Mouse (Mus musculus) neural tube, embryonic 10.5 days (tissue): ENCODE measurements around the gene Usp21.
A peak's percentile ranks its signal among the peaks of the same experiment; 100 is the strongest.

Experiments
- DNase-seq: peaks from one replicate; pipeline ENCODE4 v3.0.0-alpha.2; 2017; ENCODE audit warnings: low spot score; ENCODE audit errors: extremely low spot score

Gene Usp21

DNA sequence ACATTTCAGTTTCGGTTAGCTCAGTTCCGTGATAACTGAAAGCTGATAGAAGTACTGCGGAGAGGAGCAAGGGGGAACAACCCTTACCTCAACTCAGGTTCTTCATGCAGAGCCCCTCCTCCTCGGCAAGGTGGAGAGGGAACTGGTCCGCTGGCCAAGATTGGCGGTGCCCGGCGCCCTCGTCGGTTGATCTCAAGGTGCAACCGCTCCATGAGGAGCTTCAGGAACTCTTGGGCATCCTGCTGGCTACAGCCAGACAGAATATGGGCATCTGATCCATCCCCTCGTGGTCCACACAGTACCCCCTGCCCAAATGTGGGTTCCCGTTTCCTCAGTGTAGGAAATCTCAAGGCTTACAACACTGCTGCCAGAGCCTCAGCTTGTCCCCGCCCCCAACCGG is 3.3 kb downstream of the Usp21 start:
- no peak for DNase-seq

DNA sequence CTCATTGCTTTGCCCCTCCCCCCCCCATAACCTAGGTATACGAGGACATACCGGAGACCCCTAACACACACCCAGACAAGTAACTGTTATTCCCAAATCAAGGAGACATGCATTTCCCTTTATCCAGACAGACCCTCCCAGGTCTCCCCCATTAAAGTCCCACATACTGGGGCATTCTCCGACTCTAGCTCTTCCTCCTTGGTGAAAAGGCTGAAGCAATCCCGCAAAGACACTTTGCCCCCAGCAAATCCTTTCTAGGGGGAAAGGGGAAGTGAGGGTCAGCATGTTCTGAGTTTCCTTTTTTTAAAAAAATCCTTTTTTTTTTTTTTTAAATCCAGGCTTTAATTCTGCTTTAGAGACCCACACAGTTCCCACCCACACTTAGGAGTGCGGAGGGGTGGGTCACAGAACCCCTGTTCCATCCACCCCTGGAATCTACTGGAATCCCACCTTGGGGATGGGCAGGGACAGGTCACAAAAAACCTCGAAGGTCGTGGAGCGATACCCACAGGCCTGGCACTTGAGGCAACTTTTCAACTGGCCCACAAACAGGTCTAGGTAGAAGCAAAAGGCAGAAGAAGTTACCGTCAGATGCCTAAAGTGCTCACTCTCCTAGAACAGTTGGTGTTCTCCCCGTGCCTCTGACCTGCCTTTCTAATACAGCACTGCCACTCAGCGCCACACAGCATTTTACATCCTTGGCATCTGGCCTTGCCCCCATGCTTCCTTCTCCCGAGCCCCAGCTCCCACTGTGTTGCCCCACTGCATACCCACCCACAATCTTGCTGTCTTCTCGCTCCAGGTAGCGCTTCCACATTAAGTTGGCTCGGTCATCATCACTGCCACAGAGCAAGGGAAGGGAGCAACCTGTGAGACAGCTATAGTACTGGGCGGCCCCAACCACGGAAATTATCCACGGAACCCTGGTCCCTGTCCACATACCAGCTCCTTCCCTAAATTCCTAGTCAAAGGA is 4.3 kb downstream of the Usp21 start:
- DNase-seq = no peak

DNA sequence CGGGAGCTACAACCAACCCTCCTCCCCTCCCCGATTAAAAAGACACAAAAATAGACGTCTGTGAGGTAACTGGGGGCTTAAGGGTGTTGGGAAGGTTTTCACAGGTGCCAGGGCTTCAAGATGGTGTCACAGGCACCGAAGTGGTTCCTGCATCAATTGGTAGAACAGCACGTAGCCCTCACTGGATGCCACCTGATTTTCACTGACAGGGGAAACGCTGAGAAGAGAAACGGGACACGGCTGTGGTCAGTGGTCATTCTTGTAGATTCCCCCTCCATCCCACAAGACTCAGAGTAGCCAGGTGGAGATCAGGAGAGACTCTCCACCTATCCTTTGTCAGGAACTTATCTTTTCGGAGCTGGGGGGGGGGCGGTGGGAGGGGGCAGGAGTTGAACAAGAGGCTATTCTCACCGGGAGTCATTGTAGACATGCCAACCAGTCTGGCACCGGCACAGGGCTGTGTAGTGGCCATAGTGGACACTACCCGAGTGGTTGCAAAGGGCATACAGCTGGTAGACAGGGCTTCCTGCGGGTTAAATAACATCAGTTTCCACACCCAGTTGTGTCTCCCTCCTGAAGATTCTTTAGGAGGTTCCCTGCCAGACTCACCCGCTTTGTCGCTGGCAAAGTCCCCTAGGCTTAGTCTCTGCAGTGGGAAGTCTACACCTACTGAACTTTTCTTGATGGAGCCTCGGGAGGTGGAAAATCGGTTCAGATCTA is 5.5 kb downstream of the Usp21 start:
- no peak for DNase-seq

DNA sequence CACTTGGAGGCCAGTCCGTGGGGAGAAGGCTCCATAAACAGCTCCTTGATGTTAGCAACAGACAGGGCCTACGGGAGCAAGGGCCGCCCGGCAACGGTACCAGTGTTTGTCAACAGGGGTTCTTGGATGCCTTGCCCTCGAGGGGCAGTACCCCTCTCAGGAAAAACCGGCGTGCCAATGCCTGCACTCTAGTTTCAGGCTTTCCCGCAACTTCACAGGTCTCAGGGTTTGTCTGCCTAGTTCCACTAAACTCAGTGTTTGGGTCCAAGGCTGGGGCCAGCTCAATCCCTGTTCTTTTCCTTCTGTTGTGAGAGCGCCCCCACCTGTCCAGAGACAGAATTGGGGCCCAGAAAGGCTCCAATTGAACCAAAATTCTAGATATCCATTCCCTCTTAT is 6.3 kb downstream of the Usp21 start:
- no peak for DNase-seq

DNA sequence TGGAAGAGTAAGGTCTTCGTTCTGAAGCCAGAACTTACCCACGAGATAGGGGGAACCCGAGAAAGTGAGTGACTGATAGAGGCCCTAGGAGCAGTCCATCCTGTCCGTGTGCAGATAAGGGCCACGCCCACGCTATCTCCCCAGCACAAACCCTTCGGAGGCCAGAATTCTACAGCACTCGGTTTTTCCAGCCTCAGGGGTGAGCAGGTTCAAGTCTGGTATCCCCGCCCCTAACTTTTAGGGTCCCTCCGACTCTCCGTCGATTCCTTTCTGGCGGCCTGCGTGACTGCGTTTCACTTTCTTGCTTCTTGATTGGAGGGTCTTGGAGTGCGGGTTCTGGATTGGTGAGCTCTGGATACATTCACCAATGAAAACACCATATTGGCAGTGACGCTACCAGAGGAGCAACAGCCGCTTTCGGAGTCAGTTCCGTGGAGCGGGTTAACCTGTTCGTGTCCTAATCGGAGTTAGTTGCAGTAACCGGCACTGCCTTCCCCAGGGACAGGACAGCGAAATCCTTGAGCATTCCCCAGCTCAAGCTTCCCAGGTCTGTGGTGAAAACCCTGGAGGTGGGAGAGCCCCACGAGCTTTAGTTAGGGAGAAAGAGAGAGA is 6.8 kb downstream of the Usp21 start, which contains the start of gene Ppox:
Ppox (minus strand) TSS at position 271 of the 612 bp plus-strand sequence.
- peak; percentile 85 for DNase-seq

DNA sequence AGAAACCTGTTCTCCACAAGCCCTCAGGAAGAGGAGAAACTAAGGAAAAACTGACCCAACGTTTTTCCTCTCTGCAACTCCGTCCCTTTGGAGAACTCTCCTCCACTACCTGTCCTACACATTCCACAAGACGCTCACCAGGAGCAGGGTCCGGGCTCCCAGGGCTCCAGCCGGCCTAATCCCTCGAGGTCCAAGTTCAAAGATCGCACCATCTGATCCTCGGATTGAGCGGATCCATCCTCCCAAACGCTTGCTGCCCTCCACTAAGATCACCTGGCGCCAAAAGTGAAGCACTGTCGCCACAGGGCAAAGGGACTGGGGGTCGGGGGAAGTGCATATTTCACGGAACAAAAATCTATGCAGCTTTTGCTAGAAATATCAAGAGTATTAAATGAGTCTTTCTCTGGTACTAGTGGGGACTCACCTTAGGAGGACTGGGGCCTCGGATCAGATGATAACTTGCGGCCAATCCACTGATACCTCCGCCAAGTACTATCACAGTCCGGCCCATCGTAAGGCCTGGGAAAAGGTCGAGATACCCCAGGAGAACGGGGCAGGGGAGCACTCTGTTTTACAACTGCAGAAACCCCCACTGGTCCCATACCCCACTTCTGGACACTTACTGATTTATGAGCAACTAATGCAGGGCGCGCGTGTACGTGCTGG is 7.4 kb downstream of the Usp21 start:
- no peak for DNase-seq

DNA sequence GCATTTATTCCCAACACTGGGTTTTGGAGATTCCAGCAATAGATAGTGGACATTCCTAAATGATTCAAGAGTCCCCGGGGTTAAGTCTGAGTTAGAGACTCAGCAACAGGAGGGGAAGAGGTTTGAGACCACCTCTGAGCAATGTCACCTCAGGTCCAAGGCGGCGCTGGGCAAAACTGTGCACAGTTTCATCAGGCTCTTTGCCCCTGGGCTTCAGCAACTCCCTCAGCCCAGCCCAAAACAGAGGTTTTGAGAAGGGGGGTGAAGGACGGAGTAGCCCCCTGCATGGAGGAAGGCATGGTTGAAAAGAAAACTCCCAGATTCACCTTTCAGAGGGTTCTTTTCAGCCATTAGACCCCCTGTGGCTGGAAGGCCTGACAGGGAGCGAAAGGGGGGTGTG is 8.1 kb downstream of the Usp21 start:
- no peak for DNase-seq

DNA sequence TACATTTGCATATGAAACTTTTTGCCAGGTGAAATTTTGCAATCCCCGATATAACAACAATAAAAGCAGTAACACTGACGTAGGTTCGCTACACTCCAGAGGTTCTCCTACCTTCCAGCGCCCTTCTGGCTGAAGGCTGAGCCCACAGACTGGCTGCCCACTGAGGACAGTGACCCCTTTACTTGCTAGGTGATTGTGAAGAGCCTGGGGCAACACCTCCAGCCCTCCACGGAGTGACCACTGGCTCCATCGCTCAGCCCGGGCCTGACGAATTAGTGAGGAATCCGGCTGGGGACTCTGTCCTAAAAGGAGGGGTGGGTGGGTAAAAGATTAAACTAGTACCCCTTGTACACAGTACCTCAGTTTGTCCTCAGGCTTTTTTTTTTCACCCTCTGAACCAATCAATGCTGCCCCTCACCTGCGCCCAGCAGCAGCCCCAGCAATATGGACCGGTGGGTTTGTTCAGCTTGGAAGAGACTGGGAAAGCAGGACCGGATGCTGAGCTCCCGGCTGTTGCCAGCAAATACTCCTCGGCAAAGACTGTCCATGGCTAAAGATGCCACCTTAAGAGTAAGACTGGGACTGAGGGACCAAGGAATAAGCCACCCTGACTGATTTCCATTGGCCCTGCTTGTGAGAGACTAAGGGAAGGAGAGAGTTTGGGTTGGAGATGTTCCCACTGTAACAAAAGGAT is 8.6 kb downstream of the Usp21 start:
- DNase-seq = no peak

DNA sequence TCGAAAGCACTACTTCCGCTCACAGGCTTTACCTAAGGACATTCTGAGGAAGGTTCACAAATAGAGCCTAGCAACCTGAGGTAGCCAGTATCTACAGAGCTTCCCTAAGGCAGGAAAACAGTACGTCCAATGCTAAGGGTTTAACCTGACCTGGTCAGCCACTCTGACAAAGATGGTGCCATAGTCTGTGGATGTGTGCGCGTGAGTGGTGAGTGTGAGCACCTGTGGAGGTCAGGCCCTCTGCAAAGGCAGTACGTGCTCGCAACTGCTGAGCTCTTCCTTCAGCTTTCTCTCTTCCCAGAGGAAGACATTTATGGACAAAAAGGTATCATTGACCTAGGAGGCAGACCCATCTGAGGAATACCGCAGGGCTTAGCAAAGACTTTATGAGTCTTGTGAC is 9.4 kb downstream of the Usp21 start:
- no peak for DNase-seq

DNA sequence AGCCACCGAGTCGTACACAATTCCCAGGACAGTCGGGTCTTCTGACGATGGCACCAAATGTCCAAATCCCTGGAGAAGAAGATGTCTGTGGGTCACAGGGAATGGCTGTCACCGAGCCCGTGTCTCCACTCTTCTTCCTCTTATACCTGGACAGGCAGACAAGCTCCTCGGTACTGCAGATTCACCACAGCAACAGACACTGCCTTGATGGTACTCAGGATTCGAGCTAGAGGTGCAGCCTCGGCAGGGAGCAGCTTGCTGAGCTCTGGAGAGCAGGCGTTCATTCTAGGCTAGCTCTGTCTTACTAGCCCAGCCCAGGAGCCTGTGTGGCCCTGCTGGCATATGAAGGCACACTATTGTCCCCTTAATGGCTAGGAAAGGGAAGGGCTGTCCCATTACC is 10.1 kb downstream of the Usp21 start:
- DNase-seq = no peak

DNA sequence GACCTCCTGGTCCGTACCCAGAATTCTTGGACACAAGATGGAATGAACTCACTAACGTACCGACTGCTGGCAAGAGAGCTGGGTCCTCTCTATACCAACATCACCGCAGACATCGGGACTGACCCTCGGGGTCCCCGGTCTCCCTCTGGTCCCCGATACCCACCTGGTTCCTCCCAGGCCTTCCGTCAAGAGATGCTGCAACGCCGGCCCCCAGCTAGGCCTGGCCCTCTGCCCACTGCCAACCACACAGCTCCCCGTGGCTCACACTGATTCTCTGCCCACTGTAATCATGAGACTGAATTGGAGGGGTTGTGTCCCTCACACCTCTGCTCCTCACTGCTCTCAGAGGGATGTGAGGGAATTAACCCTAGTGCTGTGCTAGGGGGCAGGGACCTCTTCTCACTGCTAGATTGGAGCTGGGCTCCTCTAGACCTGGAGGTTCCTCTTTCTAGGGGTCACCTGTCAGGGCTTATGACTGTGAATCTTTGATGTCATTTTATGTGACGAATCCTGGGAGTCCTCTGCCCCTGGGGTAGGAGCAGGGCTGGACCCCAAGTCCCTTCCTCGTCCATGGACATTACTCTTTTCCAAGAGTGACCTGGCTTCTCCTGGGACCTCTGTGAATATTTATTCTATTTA is 11.6 kb downstream of the Usp21 start:
- DNase-seq = no peak

DNA sequence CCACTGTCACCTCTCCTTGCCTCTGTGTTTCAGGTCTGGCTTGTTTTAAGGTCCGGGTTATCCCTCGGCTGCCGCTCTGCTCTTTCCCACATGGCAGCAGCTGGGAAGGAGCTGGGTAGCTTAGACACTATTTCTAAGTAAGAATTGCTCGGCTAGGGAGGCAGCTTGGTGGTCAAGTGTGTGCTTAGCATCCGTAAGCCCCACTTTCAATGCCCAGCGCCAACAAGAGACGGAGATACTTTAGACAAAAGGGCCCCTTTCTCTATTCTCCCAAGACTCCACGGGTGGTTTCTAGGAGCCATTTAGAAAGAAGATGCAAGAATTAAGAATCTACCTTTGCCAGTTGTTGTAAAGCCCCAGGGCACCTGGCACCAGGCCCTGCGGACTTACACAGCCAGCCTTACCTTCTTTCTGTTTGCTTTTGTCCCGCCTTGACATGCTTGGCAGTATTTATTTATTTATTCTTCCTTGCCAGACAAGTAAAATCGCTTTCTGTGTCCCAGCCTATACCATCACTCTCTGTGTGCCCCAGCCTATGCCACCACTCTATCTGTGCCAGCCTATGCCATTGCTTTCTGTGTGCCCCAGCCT is 12.6 kb downstream of the Usp21 start:
- no peak for DNase-seq

DNA sequence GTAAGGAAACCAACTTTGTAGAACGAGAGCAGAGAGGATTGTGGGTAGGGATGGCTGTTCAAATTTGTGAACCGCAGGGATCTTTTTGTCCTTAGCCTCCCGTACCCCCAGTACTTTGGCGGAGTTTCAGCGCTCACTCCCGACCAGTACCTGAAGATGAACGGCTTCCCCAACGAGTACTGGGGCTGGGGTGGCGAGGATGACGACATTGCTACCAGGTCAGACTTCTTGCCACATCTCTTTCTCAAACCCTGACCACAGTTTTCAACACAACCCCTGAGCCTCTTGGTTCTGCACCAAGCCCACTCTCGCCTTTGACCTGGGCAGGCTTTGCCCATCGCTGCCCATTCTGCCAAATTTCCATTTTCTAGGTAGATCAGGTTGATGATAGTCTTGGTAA is 13.6 kb downstream of the Usp21 start:
- DNase-seq = no peak

DNA sequence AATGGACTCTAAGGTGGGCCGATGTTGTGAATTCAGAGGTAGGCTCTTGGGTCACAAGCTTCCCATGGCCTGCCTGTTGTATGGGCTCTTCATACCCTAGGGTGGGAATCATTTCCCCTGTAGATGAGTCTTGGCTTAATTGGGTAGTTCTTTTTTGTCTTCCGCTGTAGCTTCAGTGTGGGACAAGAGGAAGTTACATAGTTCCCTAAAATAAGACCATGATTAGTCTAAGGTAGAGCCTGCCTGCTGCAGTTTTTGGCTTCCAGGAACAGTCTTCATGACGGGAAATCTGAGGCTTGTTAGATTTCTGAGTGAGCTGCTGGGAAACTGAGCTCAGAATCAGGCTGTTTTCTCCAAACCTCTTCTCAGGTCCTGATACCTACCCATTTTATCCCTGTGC is 15.7 kb downstream of the Usp21 start:
- DNase-seq = no peak

DNA sequence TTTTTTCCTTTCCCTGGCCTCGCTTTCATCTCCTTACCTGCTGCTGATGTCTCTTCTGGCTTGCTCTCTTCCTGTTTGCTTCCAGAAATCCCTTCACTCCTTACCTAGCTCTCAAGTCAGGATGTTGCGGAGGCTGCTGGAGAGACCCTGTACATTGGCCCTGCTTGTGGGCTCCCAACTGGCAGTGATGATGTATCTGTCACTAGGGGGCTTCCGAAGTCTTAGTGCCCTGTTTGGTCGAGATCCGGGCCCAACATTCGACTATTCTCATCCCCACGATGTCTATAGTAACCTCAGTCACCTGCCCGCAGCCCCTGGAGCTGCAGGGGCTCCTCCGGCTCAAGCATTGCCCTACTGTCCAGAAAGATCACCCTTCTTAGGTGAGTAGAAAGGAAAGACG is 16.2 kb downstream of the Usp21 start:
- DNase-seq = no peak

DNA sequence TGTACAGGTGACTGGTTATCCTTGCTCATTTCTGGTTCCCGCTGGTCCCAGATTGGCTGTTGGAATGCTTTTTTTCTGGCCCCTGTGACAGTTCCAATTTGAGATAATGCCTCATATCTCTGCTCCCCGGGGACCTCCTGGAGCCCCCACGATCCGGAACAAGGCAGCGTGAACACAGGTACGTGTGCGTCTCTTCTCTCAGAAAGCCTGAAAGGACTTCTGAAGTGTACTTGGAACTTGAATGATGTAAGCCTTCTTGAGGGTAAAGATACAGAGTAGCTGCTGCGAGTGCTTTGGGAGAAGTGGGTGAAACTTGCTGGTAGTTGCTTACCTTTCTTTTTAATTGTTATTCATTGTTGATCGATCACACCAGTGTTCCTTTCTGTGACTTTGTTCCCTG is 16.6 kb downstream of the Usp21 start:
- no peak for DNase-seq

DNA sequence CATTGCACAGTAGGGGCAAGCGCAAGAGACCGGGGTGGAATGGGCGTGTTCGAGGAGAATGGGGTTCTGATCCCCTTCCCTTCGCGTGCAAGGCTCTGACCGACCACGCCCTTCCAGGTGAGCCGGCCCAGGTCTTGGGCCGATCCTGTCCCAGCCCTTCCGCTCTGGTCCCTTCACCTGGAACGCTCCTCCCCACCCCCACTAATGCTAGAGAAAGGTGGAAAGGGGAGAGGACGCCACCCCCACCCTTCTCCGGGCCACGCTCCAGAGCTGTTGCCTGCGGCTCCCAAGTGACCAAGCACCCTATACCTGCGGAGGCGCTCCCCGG is 17.3 kb downstream of the Usp21 start:
- DNase-seq = no peak

DNA sequence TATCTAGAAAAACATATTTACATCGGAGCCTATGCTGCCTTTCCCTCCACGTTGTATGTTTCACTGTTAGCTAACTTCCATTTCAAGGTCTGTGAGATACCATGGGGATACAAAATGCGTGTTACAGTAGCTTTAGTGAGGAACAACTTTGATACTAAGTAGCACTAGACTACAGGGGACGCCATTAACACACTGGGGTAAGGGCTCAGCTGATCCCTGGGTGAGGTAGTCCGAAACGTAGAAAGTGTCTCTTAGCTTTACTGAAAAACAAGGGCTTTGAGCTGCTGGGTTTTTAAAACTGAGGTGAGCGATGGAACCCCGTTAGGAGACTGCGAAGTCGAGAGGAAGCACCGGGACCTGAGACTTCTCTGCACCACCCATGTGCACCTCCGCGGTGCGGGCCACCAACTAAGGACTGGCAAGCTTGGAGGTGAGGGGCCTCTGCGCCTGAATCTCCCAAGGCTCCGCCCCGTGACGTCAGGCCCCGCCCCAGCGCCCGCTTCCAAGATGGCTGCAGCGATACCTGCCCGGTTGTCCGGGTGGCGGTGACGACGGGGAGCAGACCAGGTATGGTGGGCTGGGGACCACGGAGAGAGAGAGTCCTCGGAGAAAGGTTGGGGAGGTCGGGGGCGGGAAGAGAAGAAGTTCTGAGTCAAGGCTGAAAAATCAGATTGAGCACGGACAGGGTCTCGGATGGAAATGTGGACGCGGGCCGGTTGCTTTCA is 17.8 kb downstream of the Usp21 start, which contains the start of gene B4galt3:
B4galt3 (plus strand) TSS at position 481 of the 725 bp plus-strand sequence.
- peak; percentile 96 for DNase-seq

DNA sequence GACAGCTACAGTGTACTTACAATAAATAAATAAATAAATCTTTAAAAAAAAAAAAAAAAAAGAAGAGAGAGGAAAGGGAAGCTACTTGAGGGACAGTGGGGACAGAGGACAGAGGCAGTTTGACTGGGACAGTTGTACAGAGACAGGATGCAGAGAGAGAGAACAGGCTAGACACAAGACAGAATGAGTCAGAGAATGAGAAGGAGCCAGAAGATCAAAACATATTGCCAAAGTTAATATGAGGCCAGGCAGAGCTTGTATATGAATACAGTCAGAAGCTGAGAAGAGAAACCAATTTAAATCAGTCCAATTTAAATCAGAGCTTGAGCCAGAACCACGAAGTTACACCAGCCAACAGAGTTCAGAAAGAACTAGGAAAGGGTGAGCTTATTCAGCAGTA is 19.4 kb downstream of the Usp21 start:
- DNase-seq = no peak
